Mouse (Mus musculus) urinary bladder, adult 2 months (tissue): ENCODE measurements around the gene Cdk12. TPM values are rescaled to one million over a fixed set of nuclear protein-coding genes. Genes with fewer than 3 reads are reported as not detected.
"Not testable (repeated sequence)": the region's sequence is repeated elsewhere in the genome, so short reads cannot be mapped to it uniquely, and the experiment has no call there.

ENCODE experiments used
- DNase-seq: peaks from one replicate; pipeline ENCODE4 v3.0.0; 2022; ENCODE audit warnings: low spot score
- polyA plus RNA-seq: library from polyadenylated mRNA; depleted of rRNA; stranded (reverse); fragments of >200 nt; gene quantifications from 2 replicates; pipeline ENCODE4 v1.2.3, GENCODE M21; 2012; rRNA removed

Cdk12 gene
- 20.5 and 21.1 TPM in 2 replicates for polyA plus RNA-seq

- peak; percentile 85 for DNase-seq
These were observed at the start of gene Cdk12 for GRCm38 (mm10) chr11:98202641-98203350. Gene Cdk12 (plus strand): TSS chr11:98203059.

DNA sequence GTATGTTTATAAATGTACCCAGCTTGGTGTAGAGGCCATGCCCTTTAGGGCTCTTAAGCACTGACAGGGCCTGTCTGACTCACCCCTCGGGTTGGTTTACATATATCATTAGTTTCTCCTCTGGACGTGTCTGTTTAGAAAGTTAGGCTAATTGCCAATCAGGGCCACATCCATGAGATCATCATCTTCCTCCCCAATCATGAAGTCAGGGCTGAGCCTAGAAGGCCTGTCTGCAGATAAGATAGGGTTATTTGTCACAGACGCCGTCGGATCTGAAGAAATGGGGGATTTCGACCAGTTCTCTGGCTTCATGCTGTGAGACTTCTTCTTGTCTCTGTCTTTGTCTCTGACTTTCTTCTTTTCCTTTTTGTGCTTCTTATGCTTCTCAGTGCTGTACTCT lies 47.8 kb upstream of the Cdk12 start:
- DNase-seq = no peak

GRCm38 (mm10) chr11:98168400-98168799 lies 34.5 kb upstream of the Cdk12 start:
- DNase-seq = no peak

DNA sequence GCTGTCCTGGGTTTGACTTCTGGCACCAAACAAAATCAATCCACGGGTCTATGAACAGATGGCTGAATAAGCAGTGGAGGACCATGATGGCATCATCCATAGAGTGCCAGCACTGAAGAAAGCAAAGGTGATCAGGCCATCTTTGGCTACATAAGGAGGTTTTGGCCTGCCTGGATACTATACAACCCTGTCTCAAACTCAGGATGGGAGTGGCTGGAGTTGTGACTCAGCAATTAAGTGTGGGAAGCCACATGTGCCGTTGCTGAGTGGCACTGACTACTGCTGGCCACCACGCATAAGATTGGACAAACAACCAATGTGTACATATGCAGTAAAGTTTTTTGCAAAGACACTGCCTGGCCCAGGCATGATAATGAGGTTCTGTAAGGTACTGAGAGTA lies 20.7 kb upstream of the Cdk12 start:
- not testable (repeated sequence) for DNase-seq

GRCm38 (mm10) chr11:98187640-98188395 lies 15.0 kb upstream of the Cdk12 start:
- no peak for DNase-seq

GRCm38 (mm10) chr11:98190820-98191219 lies 12.0 kb upstream of the Cdk12 start:
- no peak for DNase-seq

DNA sequence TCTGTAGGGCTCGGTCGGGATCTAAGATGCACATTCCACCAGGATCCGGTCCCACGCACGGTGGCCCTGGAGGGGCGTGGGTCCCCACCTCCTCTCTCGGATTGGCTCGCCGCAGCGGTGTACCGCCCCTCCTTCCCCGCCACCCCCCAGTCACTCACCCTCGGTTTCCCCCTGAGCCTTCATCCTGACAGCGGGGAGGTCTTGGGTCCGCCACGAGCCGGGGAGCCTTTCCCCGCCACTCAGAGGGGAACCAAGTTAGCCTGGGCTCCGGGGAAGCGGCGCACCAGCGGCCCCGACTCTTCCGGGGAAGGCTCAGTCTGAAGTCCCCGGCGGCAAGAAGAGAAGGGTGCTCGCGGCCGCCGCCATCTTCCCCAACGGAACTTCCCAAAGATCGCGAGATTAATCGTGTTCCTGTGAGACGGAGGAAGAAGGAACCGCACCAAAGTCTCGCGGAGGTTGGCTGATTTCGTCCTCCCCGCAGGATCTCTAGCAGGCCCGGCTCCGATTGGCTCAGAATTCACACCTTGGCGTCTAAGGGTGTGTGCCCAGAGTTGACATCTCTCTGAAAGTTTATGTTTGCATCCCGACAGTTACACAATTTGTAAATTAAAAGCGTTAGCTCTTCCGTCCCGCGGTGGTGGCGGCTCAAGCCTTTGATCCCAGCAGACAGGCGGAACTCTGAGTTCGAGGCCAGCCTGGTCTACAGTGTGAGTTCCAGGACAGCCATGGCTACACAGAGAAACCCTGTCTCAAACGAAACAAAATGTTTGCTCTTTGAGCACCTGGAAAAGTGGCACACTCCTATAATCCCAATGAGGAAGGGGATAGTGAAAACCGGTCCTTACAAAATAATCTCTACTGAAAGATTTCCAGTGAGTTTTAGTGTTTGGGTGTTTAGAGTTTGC lies 9.7 kb upstream of the Cdk12 start, which contains the start of gene Med1:
TSS of gene Med1 (minus strand) at position 393 of the 905 bp plus-strand sequence.
- peak; percentile 77 for DNase-seq

DNA sequence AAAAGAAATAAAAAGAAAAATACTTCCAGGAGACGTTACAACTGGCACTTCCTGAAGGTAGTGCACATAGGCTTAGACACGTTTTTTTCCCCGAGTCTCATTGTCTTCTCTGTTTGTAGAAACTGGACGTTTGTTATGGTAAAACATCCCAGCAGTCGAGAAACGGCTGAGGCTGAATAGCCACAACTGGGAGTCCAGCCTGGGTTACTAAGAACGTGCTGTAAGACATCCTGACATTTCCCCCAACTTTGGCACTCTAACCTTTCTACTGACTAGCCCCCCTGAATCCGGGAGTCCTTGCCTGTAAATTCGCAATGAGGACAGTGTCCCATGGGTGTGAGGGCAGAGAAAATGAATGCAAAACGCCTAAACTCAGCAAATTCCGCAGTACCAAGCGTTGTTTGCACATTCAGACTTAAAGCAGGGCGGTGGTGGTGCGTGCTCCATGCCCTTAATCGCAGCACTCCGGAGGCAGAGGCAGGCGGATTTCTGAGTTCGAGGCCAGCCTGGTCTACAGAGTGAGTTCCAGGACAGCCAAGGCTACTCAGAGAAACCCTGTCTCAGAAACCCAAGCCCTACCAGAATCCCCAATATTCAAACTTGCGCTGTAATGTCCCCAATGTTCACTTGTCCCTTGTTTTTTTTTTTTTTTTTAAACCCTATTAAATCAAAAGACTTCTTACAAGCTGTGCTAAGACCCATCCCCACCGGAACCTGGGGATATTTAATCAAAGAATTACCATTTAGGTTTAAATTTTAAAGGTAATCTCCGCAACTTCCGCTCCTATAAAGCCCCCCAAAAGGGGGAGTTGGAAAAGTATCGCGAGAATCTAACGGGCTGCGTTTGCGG lies 843 bp upstream of the Cdk12 start:
- DNase-seq = peak; percentile 27

- peak; percentile 53 for DNase-seq
These were observed 572 bp downstream of the Cdk12 start for GRCm38 (mm10) chr11:98203351-98203911.

DNA sequence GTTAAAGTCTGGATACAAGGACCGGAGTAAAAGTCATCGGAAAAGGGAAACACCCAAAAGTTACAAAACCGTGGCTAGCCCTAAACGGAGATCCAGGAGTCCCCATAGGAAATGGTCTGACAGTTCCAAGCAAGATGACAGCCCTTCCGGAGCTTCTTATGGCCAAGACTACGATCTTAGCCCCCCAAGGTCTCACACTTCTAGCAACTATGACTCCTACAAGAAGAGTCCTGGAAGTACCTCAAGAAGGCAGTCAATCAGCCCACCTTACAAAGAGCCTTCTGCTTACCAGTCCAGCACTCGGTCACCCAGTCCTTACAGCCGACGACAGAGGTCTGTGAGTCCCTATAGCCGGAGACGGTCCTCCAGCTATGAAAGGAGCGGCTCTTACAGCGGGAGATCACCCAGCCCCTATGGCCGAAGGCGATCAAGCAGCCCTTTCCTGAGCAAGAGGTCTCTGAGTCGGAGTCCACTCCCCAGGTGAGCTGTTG lies 1.1 kb downstream of the Cdk12 start:
- no peak for DNase-seq

- no peak for DNase-seq
These were observed 2.6 kb downstream of the Cdk12 start for GRCm38 (mm10) chr11:98205463-98205862.

DNA sequence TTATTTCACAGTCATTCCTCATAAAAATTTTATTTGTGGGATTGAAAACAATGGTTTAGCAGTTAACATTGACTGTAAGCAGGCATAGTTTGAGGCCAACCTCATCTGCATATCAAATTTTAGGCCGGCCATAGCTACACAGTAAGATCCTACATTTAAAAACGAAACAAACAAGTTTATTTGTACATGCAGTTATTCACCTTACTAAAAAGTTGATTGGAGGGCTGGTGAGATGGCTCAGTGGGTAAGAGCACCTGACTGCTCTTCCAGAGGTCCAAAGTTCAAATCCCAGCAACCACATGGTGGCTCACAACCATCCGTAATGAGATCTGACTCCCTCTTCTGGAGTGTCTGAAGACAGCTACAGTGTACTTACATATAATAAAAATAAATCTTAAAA lies 3.4 kb downstream of the Cdk12 start:
- DNase-seq = not testable (repeated sequence)

DNA sequence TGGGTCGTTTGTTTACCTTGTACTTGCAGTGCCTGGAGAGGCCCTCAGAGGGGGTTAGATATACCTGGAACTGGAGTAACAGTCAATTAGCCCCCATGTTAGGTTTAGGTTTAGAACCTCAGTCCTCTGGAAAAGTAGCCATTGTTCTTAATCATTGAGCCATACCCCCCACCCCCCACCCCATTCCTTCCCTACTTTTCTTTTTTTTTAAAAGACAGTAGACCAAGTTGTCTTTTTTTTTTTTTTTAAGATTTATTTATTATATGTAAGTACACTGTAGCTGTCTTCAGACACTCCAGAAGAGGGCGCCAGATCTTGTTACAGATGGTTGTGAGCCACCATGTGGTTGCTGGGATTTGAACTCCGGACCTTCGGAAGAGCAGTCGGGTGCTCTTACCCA lies 6.8 kb downstream of the Cdk12 start:
- not testable (repeated sequence) for DNase-seq

- no peak for DNase-seq
These were observed 10.5 kb downstream of the Cdk12 start for GRCm38 (mm10) chr11:98213311-98213710.

DNA sequence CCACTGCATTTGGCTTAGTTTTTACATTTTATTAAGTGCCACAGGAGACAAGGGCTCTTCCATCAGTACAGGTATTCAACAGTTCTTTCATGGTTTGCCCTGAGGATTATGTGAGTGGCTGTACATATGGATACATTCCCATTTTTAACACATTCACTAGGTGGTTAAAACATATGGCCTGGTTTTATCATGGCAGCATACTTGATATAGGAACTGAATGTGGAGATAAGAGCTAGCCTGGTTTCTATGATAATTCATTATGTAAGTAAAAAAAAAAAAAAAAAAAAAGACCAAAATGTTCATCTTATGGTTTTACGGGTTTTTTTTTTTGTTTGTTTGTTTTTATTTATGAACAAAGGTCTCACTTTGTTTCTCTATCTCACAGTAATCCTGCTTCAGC lies 23.5 kb downstream of the Cdk12 start:
- DNase-seq = no peak

DNA sequence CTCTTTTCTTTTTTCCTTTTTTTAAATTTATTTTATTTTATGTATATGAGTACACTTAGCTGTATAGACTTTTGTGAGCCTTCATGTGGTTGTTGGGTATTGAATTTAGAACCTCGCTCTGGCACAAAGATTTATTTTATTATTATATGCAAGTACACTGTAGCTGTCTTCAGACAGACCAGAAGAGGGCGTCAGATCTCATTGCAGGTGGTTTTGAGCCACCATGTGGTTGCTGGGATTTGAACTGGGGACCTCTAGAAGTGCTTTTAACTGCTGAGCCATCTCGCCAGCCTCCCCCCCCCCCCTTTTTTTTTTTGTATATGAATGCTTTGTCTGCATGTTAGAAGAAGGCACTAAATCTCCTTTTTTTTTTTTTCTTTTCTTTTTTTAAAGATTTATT lies 35.6 kb downstream of the Cdk12 start:
- no peak for DNase-seq

GRCm38 (mm10) chr11:98238995-98239394 lies 36.1 kb downstream of the Cdk12 start:
- no peak for DNase-seq

DNA sequence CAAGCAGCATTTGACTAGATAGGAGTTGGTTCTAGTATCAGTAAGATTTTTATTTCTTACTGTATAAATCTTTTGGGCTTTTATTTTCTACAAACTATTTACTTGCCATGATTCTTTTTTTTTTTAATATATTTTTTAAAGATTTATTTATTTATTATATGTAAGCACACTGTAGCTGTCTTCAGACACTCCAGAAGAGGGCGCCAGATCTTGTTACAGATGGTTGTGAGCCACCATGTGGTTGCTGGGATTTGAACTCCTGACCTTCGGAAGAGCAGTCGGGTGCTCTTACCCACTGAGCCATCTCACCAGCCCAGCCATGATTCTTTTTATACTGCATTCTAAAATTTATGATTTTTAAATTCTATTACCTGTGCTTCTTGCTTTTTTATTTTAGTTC lies 40.1 kb downstream of the Cdk12 start:
- DNase-seq = not testable (repeated sequence)

- no peak for DNase-seq
These were observed 41.6 kb downstream of the Cdk12 start for GRCm38 (mm10) chr11:98244415-98244814.

DNA sequence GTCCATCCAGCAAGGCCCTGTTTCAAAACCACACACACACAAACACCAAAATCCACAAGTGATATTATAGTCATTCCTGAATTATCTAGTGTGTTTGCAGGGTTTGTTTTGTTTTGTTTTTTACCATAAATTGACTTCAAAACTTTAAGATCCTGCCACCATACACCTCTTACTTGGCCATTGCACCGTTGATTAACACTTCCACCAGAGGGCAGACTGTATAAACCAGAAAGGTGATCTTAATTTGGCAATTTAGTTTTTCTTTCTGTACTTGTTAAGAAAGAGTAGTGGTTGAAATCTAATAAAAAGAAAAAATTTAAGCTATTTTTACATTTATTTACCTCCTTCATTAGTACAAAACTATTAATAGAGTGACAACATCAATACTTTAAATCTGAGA lies 44.5 kb downstream of the Cdk12 start:
- DNase-seq = no peak

- no peak for DNase-seq
These were observed 50.9 kb downstream of the Cdk12 start for GRCm38 (mm10) chr11:98253807-98254206.
